Mouse (Mus musculus) lung, postnatal 10 days (tissue): ENCODE data around the gene Aldh1l1.
"Not testable (repeated sequence)": the region's sequence is repeated elsewhere in the genome, so short reads cannot be mapped to it uniquely, and the experiment has no call there.

ENCODE experiments used
- DNase-seq: peaks from one replicate; pipeline ENCODE4 v3.0.0; 2021

The Aldh1l1 gene

GRCm38 (mm10) chr6:90624733-90625132, 138.5 kb downstream of the Aldh1l1 start:
- DNase-seq, result peak; percentile 83

- no peak for DNase-seq
Observed at GRCm38 (mm10) chr6:90625207-90625994, 139.2 kb downstream of the Aldh1l1 start.

GRCm38 (mm10) chr6:90627556-90627955, 141.3 kb downstream of the Aldh1l1 start:
- DNase-seq, result no peak

GRCm38 (mm10) chr6:90629506-90629905, 143.3 kb downstream of the Aldh1l1 start:
- DNase-seq, result no peak

- no peak for DNase-seq
Observed at GRCm38 (mm10) chr6:90630427-90630826, 144.2 kb downstream of the Aldh1l1 start.

- not testable (repeated sequence) for DNase-seq
Observed at GRCm38 (mm10) chr6:90632526-90632925, 146.3 kb downstream of the Aldh1l1 start.

- DNase-seq, result no peak
Observed at GRCm38 (mm10) chr6:90635081-90635480, 148.9 kb downstream of the Aldh1l1 start.

- no peak for DNase-seq
Observed at GRCm38 (mm10) chr6:90635611-90636010, 149.4 kb downstream of the Aldh1l1 start.

- DNase-seq, result no peak
Observed at GRCm38 (mm10) chr6:90643057-90643456, 156.8 kb downstream of the Aldh1l1 start.

- DNase-seq, result no peak
Observed at GRCm38 (mm10) chr6:90644965-90645364, 158.7 kb downstream of the Aldh1l1 start.

GRCm38 (mm10) chr6:90648391-90648790, 162.2 kb downstream of the Aldh1l1 start:
- DNase-seq, result no peak

- DNase-seq, result no peak
Observed at GRCm38 (mm10) chr6:90649279-90649678, 163.1 kb downstream of the Aldh1l1 start.
